Mouse (Mus musculus): ENCODE measurements around the gene Sulf2. TPM values are rescaled to one million over a fixed set of nuclear protein-coding genes. Genes with fewer than 3 reads are reported as not detected.

Gene Sulf2
- polyA plus RNA-seq, 1 experiment = 11.3 TPM

- peaks cover 1% of the 10 kb centered on the region; the same call in 1 of the 2 replicates for H3K4me1 ChIP-seq (ENCODE audit: control insufficient read depth, insufficient read depth, low read length)
- H3K27ac ChIP-seq (ENCODE audit: control insufficient read depth, insufficient read depth, low read depth, low read length, poor library complexity) = no peak overlapping the region
Measured at GRCm38 (mm10) chr2:166074322-166074721, 81.1 kb downstream of the Sulf2 start.

GRCm38 (mm10) chr2:166073082-166073481 lies 82.4 kb downstream of the Sulf2 start:
- TF ChIP-seq CTCF (IDR thresholded peaks at IDR 0.05; ENCODE audit: control insufficient read depth, insufficient read depth, low read length) = no peak
- TF ChIP-seq POLR2A (IDR thresholded peaks at IDR 0.05; ENCODE audit: borderline replicate concordance, control insufficient read depth, low read depth, low read length) = no peak
- 87% methylated on average over 10 of the region's 10 CpGs for WGBS
- Histone ChIP-seq H3K4me1 (ENCODE audit: control insufficient read depth, insufficient read depth, low read length) (no peaks in the 10 kb centered on the region; the same call in 1 of the 2 replicates), H3K4me3 (replicated peaks; ENCODE audit: control insufficient read depth, low read depth, low read length) (no peak overlapping the region), H3K27ac (ENCODE audit: control insufficient read depth, insufficient read depth, low read depth, low read length, poor library complexity) (no peak overlapping the region)

More at GRCm38 (mm10) chr2:166074322-166074721, 81.1 kb downstream of the Sulf2 start:
- no peak overlapping the region for H3K4me3 ChIP-seq (replicated peaks; ENCODE audit: control insufficient read depth, low read depth, low read length)
- TF ChIP-seq POLR2A (IDR thresholded peaks at IDR 0.05; ENCODE audit: borderline replicate concordance, control insufficient read depth, low read depth, low read length) (no peak), CTCF (IDR thresholded peaks at IDR 0.05; ENCODE audit: control insufficient read depth, insufficient read depth, low read length) (no peak)
- WGBS = 79% methylated on average over 6 of the region's 6 CpGs

DNA sequence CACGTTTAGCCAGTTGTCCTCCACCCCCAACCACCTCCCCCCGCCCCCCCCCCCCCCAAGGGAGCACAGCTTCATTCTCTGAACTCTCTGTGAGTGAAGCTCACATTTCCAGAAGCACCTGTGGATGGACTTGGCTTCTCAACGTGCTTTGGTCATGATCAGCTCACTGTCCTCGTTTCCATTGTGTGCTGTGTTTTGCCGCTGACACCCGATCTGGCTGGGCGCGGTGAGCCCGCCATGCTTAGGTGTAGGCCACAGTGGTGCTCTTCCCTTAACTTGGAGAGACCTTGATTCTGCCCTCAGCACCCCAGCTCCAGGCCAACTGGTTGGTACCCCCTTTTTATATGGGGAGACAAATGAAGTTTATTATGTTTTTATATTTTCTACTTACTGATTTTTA lies 83.6 kb downstream of the Sulf2 start:
- 79% methylated on average over 9 of the region's 9 CpGs for WGBS
- no peak overlapping the region for H3K4me3 ChIP-seq (replicated peaks; ENCODE audit: control insufficient read depth, low read depth, low read length)
- H3K4me1 ChIP-seq (ENCODE audit: control insufficient read depth, insufficient read depth, low read length) = no peaks in the 10 kb centered on the region; the same call in 1 of the 2 replicates
- H3K27ac ChIP-seq (ENCODE audit: control insufficient read depth, insufficient read depth, low read depth, low read length, poor library complexity) = no peak overlapping the region
- TF ChIP-seq CTCF (IDR thresholded peaks at IDR 0.05; ENCODE audit: control insufficient read depth, insufficient read depth, low read length) (no peak), POLR2A (IDR thresholded peaks at IDR 0.05; ENCODE audit: borderline replicate concordance, control insufficient read depth, low read depth, low read length) (no peak)

GRCm38 (mm10) chr2:166071481-166071880 lies 84.0 kb downstream of the Sulf2 start:
- 81% methylated on average over 5 of the region's 5 CpGs for WGBS
- no peaks in the 10 kb centered on the region; the same call in 1 of the 2 replicates for H3K4me1 ChIP-seq (ENCODE audit: control insufficient read depth, insufficient read depth, low read length)
- H3K27ac ChIP-seq (ENCODE audit: control insufficient read depth, insufficient read depth, low read depth, low read length, poor library complexity) = no peak overlapping the region
- H3K4me3 ChIP-seq (replicated peaks; ENCODE audit: control insufficient read depth, low read depth, low read length) = no peak overlapping the region
- TF ChIP-seq CTCF (IDR thresholded peaks at IDR 0.05; ENCODE audit: control insufficient read depth, insufficient read depth, low read length) (no peak), POLR2A (IDR thresholded peaks at IDR 0.05; ENCODE audit: borderline replicate concordance, control insufficient read depth, low read depth, low read length) (no peak)

DNA sequence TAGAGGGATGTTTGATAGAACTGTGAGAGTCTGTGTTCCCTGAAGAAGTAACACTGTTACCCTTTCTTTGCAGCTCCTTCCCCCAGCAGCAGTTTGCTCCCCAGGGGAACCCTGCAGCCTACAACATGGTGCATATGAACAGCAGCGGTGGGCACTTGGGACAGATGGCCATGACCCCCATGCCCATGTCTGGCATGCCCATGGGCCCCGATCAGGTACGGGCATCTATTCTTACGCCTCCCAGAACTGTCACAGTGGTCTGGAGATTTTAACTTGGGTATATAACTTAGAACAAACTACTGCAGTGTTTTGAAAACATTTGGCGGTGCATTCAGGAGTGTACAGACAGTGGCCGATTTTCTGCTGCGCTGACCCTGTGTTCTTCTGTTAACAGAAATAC lies 85.7 kb downstream of the Sulf2 start:
- no peaks in the 10 kb centered on the region; the same call in 1 of the 2 replicates for H3K4me1 ChIP-seq (ENCODE audit: control insufficient read depth, insufficient read depth, low read length)
- WGBS = 89% methylated on average over 7 of the region's 7 CpGs

DNA sequence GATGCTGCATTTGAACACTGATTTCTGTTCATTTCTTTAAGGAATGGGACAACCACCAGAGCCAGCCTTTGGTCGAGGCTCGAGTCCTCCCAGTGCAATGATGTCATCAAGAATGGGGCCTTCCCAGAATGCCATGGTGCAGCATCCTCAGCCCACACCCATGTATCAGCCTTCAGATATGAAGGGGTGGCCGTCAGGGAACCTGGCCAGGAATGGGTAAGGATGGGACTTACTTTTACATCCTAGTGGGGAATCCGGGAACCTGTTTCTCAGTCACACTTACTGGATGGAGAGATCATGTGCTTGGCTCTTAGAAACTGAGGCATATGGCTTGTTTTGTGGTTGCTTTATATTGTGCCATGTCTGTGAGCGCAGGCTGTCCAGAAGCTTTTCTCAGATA lies 86.3 kb downstream of the Sulf2 start:
- Histone ChIP-seq H3K4me1 (ENCODE audit: control insufficient read depth, insufficient read depth, low read length) (no peaks in the 10 kb centered on the region; the same call in 1 of the 2 replicates), H3K27ac (ENCODE audit: control insufficient read depth, insufficient read depth, low read depth, low read length, poor library complexity) (no peak overlapping the region), H3K4me3 (replicated peaks; ENCODE audit: control insufficient read depth, low read depth, low read length) (no peak overlapping the region)
- no peak for TF ChIP-seq CTCF (IDR thresholded peaks at IDR 0.05; ENCODE audit: control insufficient read depth, insufficient read depth, low read length)
- TF ChIP-seq POLR2A (IDR thresholded peaks at IDR 0.05; ENCODE audit: borderline replicate concordance, control insufficient read depth, low read depth, low read length) = no peak
- WGBS = 73% methylated on average over 5 of the region's 5 CpGs

More for the DNA sequence above, 85.7 kb downstream of the Sulf2 start:
- Histone ChIP-seq H3K27ac (ENCODE audit: control insufficient read depth, insufficient read depth, low read depth, low read length, poor library complexity) (no peak overlapping the region), H3K4me3 (replicated peaks; ENCODE audit: control insufficient read depth, low read depth, low read length) (no peak overlapping the region)
- TF ChIP-seq POLR2A (IDR thresholded peaks at IDR 0.05; ENCODE audit: borderline replicate concordance, control insufficient read depth, low read depth, low read length) (no peak), CTCF (IDR thresholded peaks at IDR 0.05; ENCODE audit: control insufficient read depth, insufficient read depth, low read length) (no peak)

- H3K27ac ChIP-seq (ENCODE audit: control insufficient read depth, insufficient read depth, low read depth, low read length, poor library complexity) = no peak overlapping the region
- H3K4me3 ChIP-seq (replicated peaks; ENCODE audit: control insufficient read depth, low read depth, low read length) = no peak overlapping the region
- WGBS = 83% methylated on average over 9 of the region's 9 CpGs
- TF ChIP-seq CTCF (IDR thresholded peaks at IDR 0.05; ENCODE audit: control insufficient read depth, insufficient read depth, low read length) (no peak), POLR2A (IDR thresholded peaks at IDR 0.05; ENCODE audit: borderline replicate concordance, control insufficient read depth, low read depth, low read length) (no peak)
- H3K4me1 ChIP-seq (ENCODE audit: control insufficient read depth, insufficient read depth, low read length) = no peaks in the 10 kb centered on the region; the same call in 1 of the 2 replicates
Measured at GRCm38 (mm10) chr2:166068261-166068660, 87.2 kb downstream of the Sulf2 start.

DNA sequence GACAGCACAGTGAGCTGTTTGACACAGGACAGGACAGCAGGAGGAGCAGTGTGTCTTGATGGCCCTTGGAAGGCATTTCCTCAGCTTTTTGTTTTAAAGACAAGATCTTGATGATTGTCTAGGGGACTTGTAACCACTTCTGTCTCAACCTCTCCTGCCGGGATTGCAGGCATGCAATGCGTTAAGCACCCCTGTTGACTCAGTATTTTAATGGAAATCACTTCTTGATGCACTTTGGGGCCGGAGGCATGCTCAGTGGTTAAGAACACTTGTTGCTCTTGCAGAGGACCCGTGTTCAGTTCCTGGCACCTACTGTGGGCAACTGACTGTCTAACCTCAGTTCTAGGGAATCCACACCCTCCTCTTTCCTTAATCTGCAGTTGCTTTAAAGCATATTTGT lies 89.0 kb downstream of the Sulf2 start:
- Histone ChIP-seq H3K4me3 (replicated peaks; ENCODE audit: control insufficient read depth, low read depth, low read length) (no peak overlapping the region), H3K4me1 (ENCODE audit: control insufficient read depth, insufficient read depth, low read length) (no peaks in the 10 kb centered on the region; the same call in 1 of the 2 replicates), H3K27ac (ENCODE audit: control insufficient read depth, insufficient read depth, low read depth, low read length, poor library complexity) (no peak overlapping the region)
- TF ChIP-seq CTCF (IDR thresholded peaks at IDR 0.05; ENCODE audit: control insufficient read depth, insufficient read depth, low read length) (no peak), POLR2A (IDR thresholded peaks at IDR 0.05; ENCODE audit: borderline replicate concordance, control insufficient read depth, low read depth, low read length) (no peak)
- 83% methylated on average over 4 of the region's 4 CpGs for WGBS

GRCm38 (mm10) chr2:166062431-166062830 lies 93.0 kb downstream of the Sulf2 start:
- Histone ChIP-seq H3K27ac (ENCODE audit: control insufficient read depth, insufficient read depth, low read depth, low read length, poor library complexity) (no peak overlapping the region), H3K4me1 (ENCODE audit: control insufficient read depth, insufficient read depth, low read length) (no peaks in the 10 kb centered on the region), H3K4me3 (replicated peaks; ENCODE audit: control insufficient read depth, low read depth, low read length) (no peak overlapping the region)
- TF ChIP-seq POLR2A (IDR thresholded peaks at IDR 0.05; ENCODE audit: borderline replicate concordance, control insufficient read depth, low read depth, low read length) (no peak), CTCF (IDR thresholded peaks at IDR 0.05; ENCODE audit: control insufficient read depth, insufficient read depth, low read length) (no peak)
- 86% methylated on average over 8 of the region's 8 CpGs for WGBS
